Mouse (Mus musculus) liver, embryonic 14.5 days (tissue): ENCODE measurements at regions not wholly inside any gene's neighbourhood (a gene's known extent, or its start where the extent isn't known, plus 50 kb on each side); places are given as distances from the start of the nearest gene placed in this dataset.

Experiments
- CTCF ChIP-seq: IDR thresholded peaks from 2 replicates; pipeline ENCODE4 v1.5.1; 2016; ENCODE audit warnings: antibody characterized with exemption, low read depth, control low read depth
- EP300 ChIP-seq: IDR thresholded peaks from 2 replicates; pipeline ENCODE4 v1.6.1; 2016; ENCODE audit warnings: antibody characterized with exemption, low read depth

- no peak for TF ChIP-seq CTCF
- TF ChIP-seq EP300, result no peak
Observed at GRCm38 (mm10) chr11:24865067-24865796, 787.4 kb downstream of the Bcl11a start.
